Mouse (Mus musculus) MEL (cell line): ENCODE measurements around the gene Gsk3a. TPM values are rescaled to one million over a fixed set of nuclear protein-coding genes. Genes with fewer than 3 reads are reported as not detected.

Experiments
- DNase-seq: peaks from one replicate; pipeline ENCODE4 v3.0.0; 2011; ENCODE audit warnings: low read depth, low spot score
- H3K27ac ChIP-seq: 2 replicates; pipeline ENCODE4 v1.5.1; 2012; ENCODE audit warnings: low read depth, mild to moderate bottlenecking, control low read depth, low read length, moderate library complexity; ENCODE audit not compliant: control insufficient read depth
- H3K27me3 ChIP-seq, 2 experiments: fragments of 150-350 bp in 1 of 2; sonication (generic) in 1 of 2; 2 replicates each; pipeline ENCODE4 v1.6.1; 2012; ENCODE audit warnings: low read length in 2 of 2, mild to moderate bottlenecking in 2 of 2, improper control_type of control experiment in 1 of 2, moderate library complexity in 1 of 2; ENCODE audit not compliant: insufficient read depth in 2 of 2, control insufficient read depth in 1 of 2
- H3K36me3 ChIP-seq, 2 experiments: 2 replicates each; pipeline ENCODE4 v1.6.1; 2012 to 2014; ENCODE audit warnings: low read length in 2 of 2, improper control_type of control experiment in 1 of 2, inconsistent platforms in 1 of 2, mild to moderate bottlenecking in 1 of 2; ENCODE audit not compliant: insufficient read depth in 2 of 2, control insufficient read depth in 1 of 2
- H3K4me1 ChIP-seq, 2 experiments: fragments of 150-350 bp in 1 of 2; sonication (generic) in 1 of 2; 2 replicates each; pipeline ENCODE4 v1.6.1; 2012; ENCODE audit warnings: low read length in 2 of 2, improper control_type of control experiment in 1 of 2, mild to moderate bottlenecking in 1 of 2; ENCODE audit not compliant: insufficient read depth in 2 of 2, control insufficient read depth in 1 of 2
- H3K4me3 ChIP-seq, 2 experiments: fragments of 150-350 bp in 1 of 2; sonication (generic) in 1 of 2; 2 replicates each; pipeline ENCODE4 v1.5.1; 2012; ENCODE audit warnings: low read depth in 2 of 2, low read length in 2 of 2, mild to moderate bottlenecking in 2 of 2, moderate library complexity in 2 of 2, control low read depth in 1 of 2, improper control_type of control experiment in 1 of 2; ENCODE audit not compliant: control insufficient read depth in 1 of 2, insufficient read depth in 1 of 2
- H3K79me2 ChIP-seq: 2 replicates; pipeline ENCODE4 v1.6.1; 2012; ENCODE audit warnings: mild to moderate bottlenecking, low read length, moderate library complexity; ENCODE audit not compliant: control insufficient read depth, poor library complexity, insufficient read depth
- H3K9ac ChIP-seq: 2 replicates; pipeline ENCODE4 v1.6.1; 2012; ENCODE audit warnings: low read depth, mild to moderate bottlenecking, control low read depth, low read length, moderate library complexity; ENCODE audit not compliant: control insufficient read depth, poor library complexity, severe bottlenecking
- H3K9me3 ChIP-seq: fragments of 150-350 bp; sonication (generic); replicated peaks from 2 replicates; pipeline ENCODE4 v1.6.1; 2012; ENCODE audit warnings: mild to moderate bottlenecking, low read length, improper control_type of control experiment, moderate library complexity; ENCODE audit not compliant: insufficient read depth
- CHD1 ChIP-seq: IDR thresholded peaks from 2 replicates; pipeline ENCODE4 v1.6.1; 2012; ENCODE audit warnings: low read depth, mild to moderate bottlenecking, inconsistent platforms, low read length, improper control_type of control experiment
- E2F4 ChIP-seq: IDR thresholded peaks from 2 replicates; pipeline ENCODE4 v1.6.1; 2011; ENCODE audit warnings: low read depth, low read length, improper control_type of control experiment, borderline replicate concordance
- EP300 ChIP-seq, 2 experiments: IDR thresholded peaks; 2 replicates each; pipeline ENCODE4 v1.6.1; 2011; ENCODE audit warnings: improper control_type of control experiment in 2 of 2, low read length in 2 of 2, low read depth in 1 of 2, mild to moderate bottlenecking in 1 of 2
- ETS1 ChIP-seq: IDR thresholded peaks from 2 replicates; pipeline ENCODE4 v1.6.1; 2012; ENCODE audit warnings: low read depth, mild to moderate bottlenecking, inconsistent platforms, low read length, improper control_type of control experiment, moderate library complexity
- HCFC1 ChIP-seq: IDR thresholded peaks from 2 replicates; pipeline ENCODE4 v1.6.1; 2012; ENCODE audit warnings: low read depth, mild to moderate bottlenecking, inconsistent platforms, low read length, improper control_type of control experiment, moderate library complexity
- JUND ChIP-seq: IDR thresholded peaks from 2 replicates; pipeline ENCODE4 v1.6.1; 2011; ENCODE audit warnings: low read depth, mild to moderate bottlenecking, improper control_type of control experiment, low read length
- KAT2A ChIP-seq: conservative IDR thresholded peaks from 2 replicates; pipeline ENCODE4 v1.6.1; 2012; ENCODE audit warnings: low read depth, low read length, improper control_type of control experiment, inconsistent platforms
- MAX ChIP-seq: IDR thresholded peaks from 2 replicates; pipeline ENCODE4 v1.6.1; 2011; ENCODE audit warnings: low read length, improper control_type of control experiment
- MAZ ChIP-seq: IDR thresholded peaks from 2 replicates; pipeline ENCODE4 v1.6.1; 2012; ENCODE audit warnings: low read depth, mild to moderate bottlenecking, inconsistent platforms, low read length, improper control_type of control experiment
- MEF2A ChIP-seq: IDR thresholded peaks from 2 replicates; pipeline ENCODE4 v1.6.1; 2014; ENCODE audit warnings: low read depth, mild to moderate bottlenecking, inconsistent platforms, low read length, improper control_type of control experiment; ENCODE audit not compliant: poor library complexity, insufficient replicate concordance, severe bottlenecking; ENCODE audit errors: extremely low read depth
- MYB ChIP-seq: IDR thresholded peaks from 2 replicates; pipeline ENCODE4 v1.6.1; 2011; ENCODE audit warnings: mild to moderate bottlenecking, low read depth, low read length, improper control_type of control experiment
- NRF1 ChIP-seq: IDR thresholded peaks from 2 replicates; pipeline ENCODE4 v1.6.1; 2014; ENCODE audit warnings: low read depth, mild to moderate bottlenecking, inconsistent platforms, low read length, improper control_type of control experiment, moderate library complexity; ENCODE audit not compliant: poor library complexity, insufficient read depth, severe bottlenecking
- POLR2AphosphoS2 ChIP-seq: IDR thresholded peaks from 2 replicates; pipeline ENCODE4 v1.6.1; 2011; ENCODE audit warnings: low read length, improper control_type of control experiment
- RAD21 ChIP-seq: IDR thresholded peaks from 2 replicates; pipeline ENCODE4 v1.6.1; 2011; ENCODE audit warnings: mild to moderate bottlenecking, low read depth, low read length, improper control_type of control experiment
- SIN3A ChIP-seq: IDR thresholded peaks from 2 replicates; pipeline ENCODE4 v1.6.1; 2012; ENCODE audit warnings: low read length, improper control_type of control experiment, inconsistent platforms
- TBP ChIP-seq: IDR thresholded peaks from 2 replicates; pipeline ENCODE4 v1.8.0; 2011; ENCODE audit warnings: low read depth, low read length, improper control_type of control experiment
- TCF12 ChIP-seq: IDR thresholded peaks from 2 replicates; pipeline ENCODE4 v1.6.1; 2014; ENCODE audit warnings: low read depth, mild to moderate bottlenecking, inconsistent platforms, low read length, improper control_type of control experiment, moderate library complexity
- UBTF ChIP-seq: IDR thresholded peaks from 2 replicates; pipeline ENCODE4 v1.6.1; 2012; ENCODE audit warnings: low read depth, mild to moderate bottlenecking, inconsistent platforms, low read length, improper control_type of control experiment, moderate library complexity, borderline replicate concordance; ENCODE audit not compliant: insufficient read depth
- USF1 ChIP-seq: IDR thresholded peaks from 2 replicates; pipeline ENCODE4 v1.6.1; 2014; ENCODE audit warnings: low read depth, mild to moderate bottlenecking, inconsistent platforms, low read length, improper control_type of control experiment, moderate library complexity
- ZNF384 ChIP-seq: IDR thresholded peaks from 2 replicates; pipeline ENCODE4 v1.6.1; 2012; ENCODE audit warnings: low read depth, mild to moderate bottlenecking, inconsistent platforms, low read length, improper control_type of control experiment
- polyA plus RNA-seq, 2 experiments: library from polyadenylated mRNA; stranded (reverse) in 1 of 2; unstranded in 1 of 2; fragments of >175 nt in 1 of 2; fragments of >200 nt in 1 of 2; gene quantifications; 2 replicates each; pipeline versions ENCODE4 v1.2.1 to v1.2.4; 2012; ENCODE audit warnings: low replicate concordance in 2 of 2, low read depth in 1 of 2; ENCODE audit not compliant: insufficient read length in 2 of 2, insufficient read depth in 1 of 2, missing spikeins in 1 of 2
- total RNA-seq: library from RNA; depleted of rRNA; stranded (reverse); fragments of 300-350 nt; gene quantifications from 2 replicates; pipeline ENCODE4 v1.2.3, GENCODE M21; 2012

The Gsk3a gene
- total and polyA plus RNA-seq, 3 experiments, result 59.8 to 149 (median 86.6) TPM

GRCm38 (mm10) chr7:25250141-25250972 lies 12.7 kb upstream of the Gsk3a start, which contains the start of gene Erf (continued):
- peak; percentile 65 for TF ChIP-seq NRF1
- no peak for TF ChIP-seq JUND
- no peak for TF ChIP-seq KAT2A
- peak; percentile 50; the same call in 1 of the 2 replicates for TF ChIP-seq POLR2AphosphoS2
- no peak for TF ChIP-seq MAX
- TF ChIP-seq EP300 (IDR thresholded peaks at IDR 0.05; ENCODE audit: low read depth in 1 of 2, low read length in 2 of 2), result peak in 1 of 2 experiments; percentile 31; a peak in 1 of 4 replicates
- TF ChIP-seq E2F4, result no peak
- TF ChIP-seq TCF12, result peak; percentile 61; the same call in 1 of the 2 replicates

DNA sequence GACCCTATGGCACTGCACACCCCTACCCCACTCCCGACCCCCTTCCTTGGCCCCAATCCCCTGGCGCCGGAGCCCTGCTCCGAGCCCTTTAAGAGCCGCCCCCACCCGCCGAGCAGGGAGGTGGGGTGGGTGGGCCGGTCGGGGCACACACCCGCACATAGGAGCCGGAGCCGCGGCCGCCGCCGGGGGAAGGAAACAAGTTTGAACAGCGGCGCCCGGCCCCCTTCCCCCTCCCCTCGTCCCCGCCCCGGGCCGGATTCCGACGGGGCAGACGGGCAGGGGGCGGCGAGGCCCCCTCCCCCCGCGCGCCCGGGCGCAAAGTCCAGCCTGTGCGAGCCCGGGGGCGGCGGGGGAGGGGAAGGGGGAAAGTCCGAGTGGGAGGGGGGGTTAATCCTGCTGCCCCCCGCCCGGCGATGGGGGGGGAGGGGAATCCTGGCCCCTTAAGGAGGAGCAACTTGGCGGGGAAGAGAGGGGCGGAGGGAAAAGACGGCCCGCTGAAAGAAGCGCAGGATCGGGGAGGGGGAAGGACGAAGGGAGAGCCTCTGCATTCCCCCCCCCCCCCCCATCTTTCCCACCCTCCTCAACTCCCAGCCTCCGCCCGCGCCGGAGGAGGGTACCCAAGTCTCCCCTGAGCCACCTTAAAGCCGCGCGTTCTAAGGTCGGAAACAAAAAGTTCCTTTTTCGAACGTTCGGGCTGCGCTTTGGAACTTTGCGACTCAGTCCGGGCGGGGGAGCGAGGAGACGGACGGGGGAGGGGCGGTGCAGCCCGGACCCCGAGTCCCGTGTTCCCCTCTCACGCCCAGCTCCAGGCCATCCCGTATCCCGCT lies 11.9 kb upstream of the Gsk3a start:
- DNase-seq, result peak; percentile 80
- TF ChIP-seq TBP, result no peak
- TF ChIP-seq ETS1, result peak; percentile 10; the same call in 1 of the 2 replicates
- peak; percentile 16; the same call in 1 of the 2 replicates for TF ChIP-seq MAX
- no peak for TF ChIP-seq TCF12
- no peak for TF ChIP-seq E2F4
- no peak for TF ChIP-seq MEF2A
- TF ChIP-seq MAZ, result peak; percentile 69
- peak; percentile 53; the same call in 1 of the 2 replicates for TF ChIP-seq HCFC1
- TF ChIP-seq RAD21, result no peak
- TF ChIP-seq ZNF384, result no peak
- TF ChIP-seq CHD1, result no peak
- TF ChIP-seq MYB, result no peak
- TF ChIP-seq EP300 (IDR thresholded peaks at IDR 0.05; ENCODE audit: low read depth in 1 of 2, low read length in 2 of 2), result peak in 1 of 2 experiments; percentile 3; a peak in 1 of 4 replicates
- TF ChIP-seq USF1, result 0 out of 2 replicates have a peak, but pooled peaks have one; percentile 1
- TF ChIP-seq SIN3A, result peak; percentile 29
- no peak for TF ChIP-seq JUND
- TF ChIP-seq UBTF, result 0 out of 2 replicates have a peak, but pooled peaks have one; percentile 38
- H3K4me1 ChIP-seq, result peaks cover 0 to 7% of the 10 kb centered on the region in 2 experiments; a peak in 3 of 4 replicates
- peaks cover 32% of the 10 kb centered on the region for H3K79me2 ChIP-seq
- H3K27ac ChIP-seq, result peak overlapping the region; percentile 79
- no peaks in the 10 kb centered on the region for H3K27me3 ChIP-seq
- peak overlapping the region; percentile 88 to 99 for H3K4me3 ChIP-seq
- peaks cover 0 to 2% of the 10 kb centered on the region in 2 experiments; a peak in 3 of 4 replicates for H3K36me3 ChIP-seq
- H3K9me3 ChIP-seq, result no peaks in the 10 kb centered on the region
- peak overlapping the region; percentile 88 for H3K9ac ChIP-seq
